Mouse (Mus musculus) ES-E14 (cell line): ENCODE measurements at regions not wholly inside any gene's neighbourhood (a gene's known extent, or its start where the extent isn't known, plus 50 kb on each side); places are given as distances from the start of the nearest gene placed in this dataset.

Experiments used
- CHD2 ChIP-seq: IDR thresholded peaks from 2 replicates; pipeline ENCODE4 v1.6.1; 2014; ENCODE audit warnings: mild to moderate bottlenecking, low read depth, low read length, inconsistent platforms
- ZC3H11A ChIP-seq: IDR thresholded peaks from 2 replicates; pipeline ENCODE4 v1.6.1; 2012; ENCODE audit warnings: low read depth, mild to moderate bottlenecking, inconsistent platforms, low read length, borderline replicate concordance
- ZNF384 ChIP-seq: IDR thresholded peaks from 2 replicates; pipeline ENCODE4 v1.6.1; 2012; ENCODE audit warnings: low read depth, low read length, inconsistent platforms

DNA sequence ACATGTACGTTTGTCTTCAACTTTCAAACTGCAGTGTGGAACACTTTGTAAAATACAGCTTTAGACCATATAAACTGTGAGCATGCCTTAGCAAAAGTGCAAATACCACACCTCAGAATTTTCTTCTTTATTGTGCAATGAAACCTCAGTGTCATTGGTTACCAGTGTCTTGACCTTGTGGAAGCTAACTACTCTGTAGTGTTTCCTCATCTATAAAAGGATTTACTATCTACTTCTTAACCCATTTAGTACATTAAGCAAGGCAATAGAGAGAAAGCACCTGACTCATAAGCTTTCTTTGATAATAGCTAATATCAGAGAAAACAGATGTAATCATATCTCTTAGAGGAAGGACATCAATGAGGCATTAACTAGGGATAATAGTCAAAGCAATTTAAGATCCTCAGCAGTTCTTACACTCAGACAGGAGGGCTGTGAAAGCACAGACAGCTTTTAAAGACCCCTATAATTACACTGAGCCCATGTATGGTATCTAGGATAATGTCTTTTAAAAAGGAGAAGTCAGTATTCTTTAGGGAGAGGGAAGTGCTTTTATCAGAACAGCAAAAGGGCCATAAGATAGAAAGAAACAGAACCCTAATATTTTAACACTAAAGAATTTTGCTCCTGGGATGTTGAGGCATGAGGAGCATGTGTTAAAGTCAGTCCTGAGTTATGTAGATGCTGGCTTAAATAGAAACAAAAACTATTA lies 260.2 kb downstream of the Tex13c3 start:
- TF ChIP-seq CHD2 (no peak), ZC3H11A (no peak), ZNF384 (no peak)
